Mouse (Mus musculus): ENCODE data around the gene Rpn2. TPM values are rescaled to one million over a fixed set of nuclear protein-coding genes. Genes with fewer than 3 reads are reported as not detected.

The Rpn2 gene
- 100 to 1,000 TPM; 132 to 142 TPM for total RNA-seq (2023)

DNA sequence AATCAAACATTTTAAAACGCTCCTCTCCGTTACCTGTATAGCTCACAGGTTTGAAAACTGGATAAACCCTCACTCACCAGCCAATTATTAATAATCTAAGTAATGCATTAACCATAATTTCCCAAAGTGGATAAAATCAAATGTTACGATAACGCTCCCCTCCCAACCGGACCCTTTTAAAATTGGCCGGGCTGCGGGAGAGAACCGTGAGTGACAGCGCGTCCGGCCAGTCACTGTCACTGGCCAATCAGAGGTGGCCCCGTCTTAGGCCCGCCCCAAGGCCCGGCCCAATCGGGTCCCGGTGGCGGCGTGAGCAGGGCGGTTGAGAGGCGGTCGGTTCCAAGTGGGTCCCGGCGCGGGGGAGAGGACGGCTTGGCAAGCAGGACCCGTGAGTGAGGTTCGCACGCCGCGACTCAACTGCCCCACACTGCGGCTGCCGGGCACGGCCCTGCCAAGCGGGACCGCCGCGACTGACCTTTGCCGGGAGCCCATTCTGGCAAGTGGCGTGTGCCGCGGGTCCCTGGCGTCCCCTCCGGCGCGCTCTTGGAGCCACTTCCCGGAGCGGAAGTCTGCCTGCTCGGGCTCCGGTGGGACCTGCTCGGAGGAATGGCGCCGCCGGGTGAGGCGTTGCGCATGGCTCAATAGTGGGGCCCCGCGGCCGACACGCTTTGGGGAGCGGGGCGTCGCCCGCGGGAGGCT lies at the start of gene Rpn2:
Rpn2 (plus strand) TSS at position 301 of the 699 bp plus-strand sequence.

DNA sequence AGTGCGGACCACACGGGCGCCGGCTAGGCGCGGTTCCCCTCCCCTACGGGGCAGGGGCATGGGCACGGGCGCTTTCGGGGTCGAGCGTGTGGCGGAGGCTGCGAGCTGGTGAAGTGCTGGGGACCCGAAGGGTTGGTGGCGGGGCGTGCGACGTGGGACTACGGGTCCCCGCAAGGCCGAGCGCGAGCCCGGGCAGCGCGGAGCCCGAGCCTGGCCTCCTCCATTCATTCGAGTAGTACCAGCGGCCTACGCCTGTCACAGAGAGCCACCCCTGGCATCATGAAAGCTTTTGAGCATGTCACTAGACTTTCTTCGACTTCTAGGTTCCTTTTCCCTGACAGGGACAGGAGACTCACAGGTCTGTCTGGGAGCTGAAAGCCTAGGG lies 591 bp downstream of the Rpn2 start, which contains the start of gene Mroh8:
Mroh8 (minus strand) TSS at position 134 of the 385 bp plus-strand sequence.

GRCm38 (mm10) chr2:157347361-157348159 lies 68.7 kb downstream of the Rpn2 start, which contains the start of gene Ghrh:
Gene Ghrh, minus strand, starts transcription at chr2:157347506.

GRCm38 (mm10) chr2:157367184-157367893 lies 88.5 kb downstream of the Rpn2 start, which contains the start of gene Manbal:
Gene Manbal, plus strand, starts transcription at chr2:157367594.

Other genes with a start within 250 kb of the Rpn2 start
- 1 to 10 TPM; 3.1 to 4.7 TPM for gene Soga1, start 199.8 kb upstream of the Rpn2 start, total RNA-seq (2023)
- not detected for gene Tldc2, start 192.0 kb upstream of the Rpn2 start, total RNA-seq (2023)
- 100 to 1,000 TPM; 469 to 527 TPM for gene Samhd1, start 143.8 kb upstream of the Rpn2 start, total RNA-seq (2023)
- 10 to 100 TPM; 33.0 to 33.7 TPM for gene Rbl1, start 74.5 kb upstream of the Rpn2 start, total RNA-seq (2023)
- not detected for gene Mroh8, start 532 bp downstream of the Rpn2 start, total RNA-seq (2023)
- gene Ghrh, start 68.5 kb downstream of the Rpn2 start, total RNA-seq (2023): not detected
- gene Manbal, start 88.6 kb downstream of the Rpn2 start, total RNA-seq (2023): 10 to 100 TPM; 15.1 to 15.7 TPM
- 1 to 10 TPM in 1 of 2 experiments, under 1 TPM in 1; 0.59 to 1.7 TPM for gene Src, start 139.4 kb downstream of the Rpn2 start, total RNA-seq (2023)

Data from neutrophil, adult 83 days (primary cell).